Mouse (Mus musculus): ENCODE measurements around the gene Slc16a7.

Slc16a7 gene

DNA sequence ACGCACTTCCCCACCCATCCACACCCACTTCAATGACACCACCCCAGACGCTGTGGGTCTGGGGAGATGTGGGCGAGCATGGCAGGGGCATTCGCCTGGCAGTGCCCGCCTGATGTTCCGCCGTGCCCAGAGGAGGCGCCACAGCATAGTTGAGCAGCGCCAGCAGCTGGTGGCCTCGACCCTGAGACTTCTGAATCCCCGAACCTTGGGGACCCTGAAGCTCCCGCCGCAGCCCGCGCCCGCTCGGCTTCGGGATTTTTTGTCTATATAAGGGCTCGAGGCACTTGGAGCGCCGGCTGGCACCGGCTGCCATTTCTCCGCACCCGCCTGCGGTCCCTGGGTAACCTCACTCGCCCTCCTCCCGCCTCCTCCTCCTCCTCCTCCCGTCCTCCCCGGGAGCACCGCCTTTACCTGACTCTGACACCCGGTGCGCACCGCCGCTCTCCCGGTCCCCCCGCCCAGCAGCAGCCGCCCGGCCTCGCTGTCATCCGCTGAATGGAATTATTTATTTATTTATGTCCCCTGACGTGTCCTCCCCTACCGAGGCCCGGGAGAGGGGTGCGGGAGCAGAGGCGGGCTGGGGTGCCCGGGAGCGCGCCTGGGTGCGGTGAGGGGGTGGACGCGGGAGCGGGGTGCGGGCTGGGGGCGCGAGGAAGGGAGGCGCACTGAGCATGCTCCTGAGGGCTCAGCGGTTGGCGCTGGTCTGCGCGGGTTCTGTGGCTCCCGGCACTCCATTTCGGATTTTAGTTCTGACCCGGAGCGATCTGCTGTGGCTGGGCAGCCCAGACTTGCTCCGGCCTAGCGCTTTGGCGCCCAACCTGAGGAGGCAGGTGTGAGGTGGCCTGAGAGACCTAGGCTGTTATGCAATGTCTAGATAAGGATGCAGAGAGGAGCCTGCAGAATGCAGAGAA lies at the start of gene Slc16a7:
TSS of gene Slc16a7 (minus strand) at position 590 of the 911 bp plus-strand sequence.
- DNase-seq (ENCODE audit: low read depth, low spot score), result peak; percentile 83

GRCm38 (mm10) chr10:125418795-125419194 lies 29.5 kb upstream of the Slc16a7 start:
- DNase-seq (ENCODE audit: low read depth, low spot score), result peak; percentile 44

DNA sequence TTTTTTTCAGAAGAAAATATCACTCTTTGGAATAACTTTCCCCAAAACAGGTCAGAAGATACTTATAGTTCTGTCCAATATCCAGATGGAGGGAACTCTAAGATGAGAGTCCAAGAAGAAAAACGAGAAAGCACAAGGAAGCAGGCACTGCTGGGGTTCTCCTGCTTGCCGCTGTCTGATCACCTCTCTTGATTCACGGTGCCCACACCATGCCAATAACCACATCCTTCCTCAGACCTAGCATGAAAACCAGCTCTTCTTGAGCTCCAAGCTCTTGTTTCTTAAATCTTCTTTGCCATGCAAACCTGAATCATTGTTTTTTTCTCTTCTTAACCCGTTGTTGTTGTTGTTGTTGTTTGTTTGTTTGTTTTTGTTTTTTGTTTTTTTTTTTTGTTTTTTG lies 10.5 kb upstream of the Slc16a7 start:
- no peak for DNase-seq (ENCODE audit: low read depth, low spot score)

GRCm38 (mm10) chr10:125390011-125390410 lies 746 bp upstream of the Slc16a7 start:
- DNase-seq (ENCODE audit: low read depth, low spot score), result no peak

DNA sequence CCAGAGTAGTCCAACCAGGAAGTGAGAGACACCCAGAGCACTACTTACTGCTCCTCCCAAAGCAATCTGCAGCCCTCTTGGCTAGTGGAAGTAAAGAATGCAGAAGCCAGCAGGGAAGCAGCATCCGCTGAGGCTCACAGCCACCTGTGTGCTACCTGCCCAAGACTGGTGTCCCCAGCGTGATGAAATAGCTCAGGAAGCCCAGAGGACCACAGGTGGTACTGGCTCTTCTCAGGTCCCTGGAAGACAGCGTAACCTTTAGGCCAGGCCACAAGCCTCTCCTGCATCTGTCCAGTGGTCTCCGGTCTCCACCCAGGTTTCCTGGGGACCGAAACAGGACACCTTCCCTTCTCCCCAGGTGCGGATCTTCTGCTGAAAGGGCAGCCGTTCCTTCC lies 787 bp downstream of the Slc16a7 start:
- DNase-seq (ENCODE audit: low read depth, low spot score), result peak; percentile 48

DNA sequence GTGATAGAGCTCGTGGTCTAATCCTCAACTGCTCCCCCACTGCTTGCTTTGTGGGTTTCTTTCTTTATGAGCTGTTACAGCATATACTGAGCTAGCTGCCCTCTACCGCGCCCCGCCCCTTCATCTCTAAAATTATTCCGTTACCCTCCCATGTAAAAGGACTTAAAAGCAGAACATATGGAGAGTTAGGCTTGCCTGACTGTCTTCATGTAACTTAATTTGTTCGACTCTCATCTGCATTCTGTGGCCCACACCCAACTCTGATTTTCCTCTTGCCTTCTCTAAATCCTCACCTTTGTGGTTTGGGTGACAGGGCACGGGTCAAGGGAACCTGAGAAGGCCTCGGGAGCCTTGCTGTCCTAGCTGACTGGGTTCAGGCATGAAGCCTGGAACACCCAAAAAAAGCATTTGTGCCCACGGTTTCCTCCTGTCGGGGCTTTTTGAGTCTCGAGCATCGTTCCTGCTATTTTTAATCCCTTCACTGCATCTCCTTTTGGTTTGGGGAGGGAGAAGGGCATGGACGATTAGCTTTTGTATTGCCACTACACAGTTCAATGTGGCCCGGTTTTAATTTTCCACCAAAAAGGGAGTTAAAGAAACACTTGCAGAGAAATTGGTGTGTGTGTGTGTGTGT lies 1.4 kb downstream of the Slc16a7 start:
- peak; percentile 6 for DNase-seq (ENCODE audit: low read depth, low spot score)

GRCm38 (mm10) chr10:125375526-125375925 lies 13.7 kb downstream of the Slc16a7 start:
- DNase-seq (ENCODE audit: low read depth, low spot score), result no peak

- no peak for DNase-seq (ENCODE audit: low read depth, low spot score)
These were observed 16.6 kb downstream of the Slc16a7 start for GRCm38 (mm10) chr10:125372666-125373065.

DNA sequence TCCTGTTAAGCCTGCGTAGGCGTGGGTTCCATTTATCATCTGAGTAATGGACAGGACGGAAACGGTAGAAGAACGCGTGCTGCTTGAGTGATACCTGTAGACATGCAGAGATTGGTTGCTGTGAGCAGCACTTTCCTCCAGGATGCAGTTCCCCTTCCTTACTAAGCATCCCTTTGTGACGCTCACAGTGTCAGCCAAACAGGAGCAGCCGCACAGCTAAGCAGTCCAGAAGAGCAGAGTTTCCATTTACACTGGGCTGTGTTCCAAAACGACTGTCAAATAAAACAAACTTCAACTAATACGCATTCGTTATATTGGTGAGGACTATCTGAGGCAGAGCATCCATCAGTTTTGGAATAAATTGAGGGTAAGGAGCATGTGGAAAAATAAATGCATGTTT lies 17.8 kb downstream of the Slc16a7 start:
- DNase-seq (ENCODE audit: low read depth, low spot score), result no peak

DNA sequence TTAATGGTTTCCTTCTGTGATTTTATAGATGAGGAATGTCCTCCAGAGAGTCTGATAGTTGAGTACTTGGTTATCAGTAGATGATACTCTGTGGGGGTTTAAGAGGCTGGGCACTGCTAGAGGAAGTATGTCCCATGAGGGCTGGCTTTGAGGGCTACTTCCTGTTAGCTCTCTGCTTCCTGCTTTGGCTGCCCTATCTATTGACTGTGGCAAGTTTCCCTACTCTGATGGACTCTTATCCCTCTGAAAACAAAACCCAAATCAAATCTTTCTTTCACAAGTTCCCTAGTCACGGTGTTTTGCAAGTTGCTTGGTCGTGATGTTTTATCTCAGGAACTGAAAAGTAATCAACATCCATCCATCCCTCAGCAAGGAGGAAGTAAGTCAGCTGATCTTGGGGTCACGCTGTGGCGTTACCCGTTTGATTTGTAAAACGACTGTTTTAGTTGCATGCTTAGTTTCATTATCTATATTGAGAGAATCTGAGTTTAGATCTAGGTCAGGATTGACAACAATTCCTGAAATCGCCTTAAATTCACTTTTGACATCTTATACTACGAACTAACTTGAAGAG lies 19.1 kb downstream of the Slc16a7 start:
- no peak for DNase-seq (ENCODE audit: low read depth, low spot score)

DNA sequence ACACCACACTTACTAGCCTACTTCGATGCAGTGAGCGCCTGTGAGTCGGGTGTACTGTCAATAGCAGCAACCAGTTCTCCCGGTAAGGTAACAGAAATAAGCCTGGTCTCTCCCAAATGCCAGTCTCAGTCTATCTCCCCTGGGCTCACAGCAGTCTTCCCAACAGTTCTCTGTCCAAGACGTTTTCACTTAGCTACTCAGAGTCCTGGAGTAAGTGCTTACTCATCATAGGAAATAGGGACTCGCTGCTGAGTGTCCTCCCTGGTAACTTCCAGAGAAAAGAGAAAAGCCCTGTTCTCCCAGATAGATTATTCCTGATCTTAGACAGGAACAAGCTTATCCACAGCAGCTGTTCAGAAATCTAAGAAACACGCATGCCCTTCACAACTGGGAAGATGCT lies 30.8 kb downstream of the Slc16a7 start:
- no peak for DNase-seq (ENCODE audit: low read depth, low spot score)

DNA sequence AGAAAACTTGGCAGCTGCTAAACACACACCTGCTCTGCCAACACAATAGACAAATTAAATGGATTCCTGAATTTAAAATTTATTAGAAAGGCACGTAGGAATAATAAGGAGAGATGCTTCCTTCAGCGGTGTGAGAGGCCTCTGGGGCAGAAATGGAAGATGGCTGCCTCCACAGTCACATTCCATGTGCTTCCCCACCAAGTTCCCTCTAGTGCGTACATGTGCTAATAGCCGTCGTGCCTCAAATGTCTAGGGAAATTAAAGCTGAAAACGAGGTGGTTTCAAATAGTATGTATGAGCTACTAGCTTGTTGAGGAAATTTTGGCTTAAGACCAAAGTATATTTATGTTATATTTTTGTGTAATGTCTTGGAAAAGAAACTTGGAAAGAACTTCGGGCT lies 36.5 kb downstream of the Slc16a7 start:
- no peak for DNase-seq (ENCODE audit: low read depth, low spot score)

DNA sequence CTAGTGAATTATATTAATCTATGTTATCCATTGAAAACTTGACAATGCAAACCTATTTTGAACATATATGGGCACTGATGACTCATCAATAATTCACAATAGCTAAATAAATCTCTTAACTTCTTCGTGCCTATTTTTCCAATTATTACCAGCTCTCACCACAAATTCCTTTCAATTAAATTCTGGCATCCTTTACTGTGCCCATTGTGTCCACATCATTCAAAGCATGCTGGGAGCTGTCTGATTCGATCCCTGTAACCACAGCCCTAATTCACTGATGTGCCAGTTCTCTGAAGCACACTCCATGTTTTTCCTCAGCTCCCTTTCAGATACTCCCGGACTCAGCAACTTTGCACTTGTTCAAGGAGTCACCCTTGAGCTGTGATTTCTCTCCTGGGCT lies 41.1 kb downstream of the Slc16a7 start:
- no peak for DNase-seq (ENCODE audit: low read depth, low spot score)

GRCm38 (mm10) chr10:125347149-125347548 lies 42.1 kb downstream of the Slc16a7 start:
- no peak for DNase-seq (ENCODE audit: low read depth, low spot score)

DNA sequence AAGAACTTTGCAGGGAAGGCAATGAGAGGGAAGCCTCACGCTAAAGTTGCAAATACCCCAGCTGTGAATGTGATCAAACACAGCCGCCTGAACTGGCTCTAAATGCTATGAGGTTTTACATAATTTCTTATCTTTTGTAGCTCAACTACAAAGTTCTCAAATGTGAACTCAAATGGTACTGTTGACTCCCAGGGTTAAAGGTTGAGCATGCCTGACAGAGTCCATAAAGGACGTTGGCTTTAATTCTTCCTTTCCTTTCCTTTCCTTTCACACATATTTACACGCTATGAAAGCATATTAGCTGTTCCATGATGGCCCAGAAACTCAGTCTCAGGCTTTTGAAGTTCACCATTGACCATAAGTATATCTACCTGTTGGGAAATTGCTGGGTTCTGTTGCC lies 42.9 kb downstream of the Slc16a7 start:
- no peak for DNase-seq (ENCODE audit: low read depth, low spot score)

DNA sequence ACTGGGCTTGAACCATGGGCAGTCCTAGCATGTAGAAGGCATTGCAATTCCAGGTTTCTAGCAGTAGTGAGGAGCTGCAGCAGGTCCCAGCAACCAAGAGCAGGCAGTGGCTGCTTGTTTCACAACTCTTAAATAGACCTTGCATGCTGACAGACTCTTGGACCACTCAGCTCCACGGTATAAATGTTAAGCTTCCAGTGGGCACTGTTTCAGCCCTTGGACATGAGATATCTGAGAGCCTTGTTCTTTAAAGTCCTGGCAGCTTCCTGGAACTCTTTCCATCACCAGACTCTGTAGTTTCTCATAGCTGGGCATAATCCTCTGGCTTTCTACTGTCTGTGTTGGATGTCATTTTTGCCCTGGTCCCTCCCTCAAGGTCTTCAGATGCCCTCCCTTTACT lies 43.7 kb downstream of the Slc16a7 start:
- no peak for DNase-seq (ENCODE audit: low read depth, low spot score)

DNA sequence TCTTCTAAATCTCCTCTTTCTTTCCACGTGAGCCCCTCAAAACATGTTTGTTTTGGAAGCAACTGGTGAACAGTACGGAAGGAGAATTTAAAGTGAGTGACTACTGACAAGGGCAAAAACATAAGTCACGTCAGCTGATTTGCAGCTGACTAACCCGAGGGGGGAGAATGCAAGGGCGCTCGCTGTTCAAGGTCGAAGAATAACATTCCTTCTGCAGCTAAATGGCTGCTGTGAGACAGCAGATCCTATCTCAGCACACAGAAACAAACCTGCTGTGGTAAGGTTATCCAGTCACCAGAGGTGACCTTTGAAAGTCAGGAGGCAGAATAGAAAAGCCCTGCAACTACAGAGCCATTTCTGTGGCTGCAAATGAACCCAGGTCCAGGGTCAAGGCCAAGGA lies 47.1 kb downstream of the Slc16a7 start:
- peak; percentile 56 for DNase-seq (ENCODE audit: low read depth, low spot score)

GRCm38 (mm10) chr10:125333799-125334198 lies 55.5 kb downstream of the Slc16a7 start:
- no peak for DNase-seq (ENCODE audit: low read depth, low spot score)

GRCm38 (mm10) chr10:125331334-125331733 lies 57.9 kb downstream of the Slc16a7 start:
- no peak for DNase-seq (ENCODE audit: low read depth, low spot score)

DNA sequence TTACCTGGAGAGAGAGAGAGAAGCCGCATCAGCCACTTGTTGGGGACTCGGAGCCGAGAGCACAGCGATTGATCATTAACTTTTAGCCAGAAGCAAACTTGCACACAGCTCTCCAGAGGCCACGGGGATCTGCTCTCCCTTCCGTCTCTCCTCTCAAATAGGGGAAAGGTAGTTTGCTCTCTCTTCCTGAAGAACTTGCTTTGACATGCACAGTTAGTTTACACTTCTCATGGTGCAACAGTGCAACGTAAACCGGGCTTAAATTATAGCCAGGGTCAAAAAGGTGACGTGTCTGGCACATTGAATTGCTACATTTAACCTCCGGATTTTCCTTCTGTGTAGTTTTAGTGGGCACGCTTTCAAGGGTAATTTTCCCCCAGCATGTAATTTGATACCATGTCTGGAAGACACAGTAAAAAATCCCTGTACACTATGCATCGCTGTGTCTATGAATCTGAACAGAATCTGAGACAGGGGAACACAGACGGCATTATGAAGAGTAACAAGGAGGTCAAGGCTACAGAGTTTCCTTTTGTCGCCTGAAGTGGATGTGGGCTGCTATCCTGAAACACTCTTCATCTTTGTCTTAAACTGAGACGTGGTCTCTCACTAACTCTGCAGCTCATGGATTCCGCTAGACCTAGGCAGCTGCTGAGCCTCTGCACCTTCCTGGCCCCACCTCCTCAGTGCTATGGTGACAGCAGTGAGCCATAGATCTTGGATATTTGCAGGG lies 60.8 kb downstream of the Slc16a7 start:
- DNase-seq (ENCODE audit: low read depth, low spot score), result no peak

GRCm38 (mm10) chr10:125324871-125325565 lies 64.2 kb downstream of the Slc16a7 start:
- DNase-seq (ENCODE audit: low read depth, low spot score), result no peak

Measured in ZHBTc4 (cell line).